Mouse (Mus musculus): ENCODE measurements around the gene Bfsp2. TPM values are rescaled to one million over a fixed set of nuclear protein-coding genes. Genes with fewer than 3 reads are reported as not detected.

The Bfsp2 gene
- polyA plus RNA-seq, 1 experiment, result 1.4 TPM

GRCm38 (mm10) chr9:103386573-103386972 lies 93.6 kb downstream of the Bfsp2 start:
- H3K4me3 ChIP-seq (ENCODE audit: control insufficient read depth, insufficient read depth, low read length), result no peak overlapping the region
- 96% methylated on average over 5 of the region's 5 CpGs for WGBS
- H3K27me3 ChIP-seq (ENCODE audit: control insufficient read depth, insufficient read depth, low read length), result no peaks in the 10 kb centered on the region
- no peak for DNase-seq
- peaks cover 20% of the 10 kb centered on the region for H3K4me1 ChIP-seq (replicated peaks; ENCODE audit: control insufficient read depth, insufficient read depth, low read length)
- H3K27ac ChIP-seq (ENCODE audit: control insufficient read depth, insufficient read depth, low read length), result no peak overlapping the region
- H3K36me3 ChIP-seq (ENCODE audit: control insufficient read depth, insufficient read depth, low read length), result no peaks in the 10 kb centered on the region
- TF ChIP-seq CTCF (IDR thresholded peaks at IDR 0.05; ENCODE audit: borderline replicate concordance, control insufficient read depth, extremely low read depth, insufficient read depth, low read length, poor library complexity), result no peak
- no peak for TF ChIP-seq POLR2A (IDR thresholded peaks at IDR 0.05; ENCODE audit: control insufficient read depth, extremely low read depth, insufficient read depth, low read length, poor library complexity)

- DNase-seq, result no peak
- no peak for TF ChIP-seq CTCF (IDR thresholded peaks at IDR 0.05; ENCODE audit: borderline replicate concordance, control insufficient read depth, extremely low read depth, insufficient read depth, low read length, poor library complexity)
- TF ChIP-seq POLR2A (IDR thresholded peaks at IDR 0.05; ENCODE audit: control insufficient read depth, extremely low read depth, insufficient read depth, low read length, poor library complexity), result no peak
- H3K4me3 ChIP-seq (ENCODE audit: control insufficient read depth, insufficient read depth, low read length), result no peak overlapping the region
- peaks cover 20% of the 10 kb centered on the region for H3K4me1 ChIP-seq (replicated peaks; ENCODE audit: control insufficient read depth, insufficient read depth, low read length)
- no peak overlapping the region for H3K27ac ChIP-seq (ENCODE audit: control insufficient read depth, insufficient read depth, low read length)
- no peaks in the 10 kb centered on the region for H3K27me3 ChIP-seq (ENCODE audit: control insufficient read depth, insufficient read depth, low read length)
- WGBS, result 78% methylated on average over 1 of the region's 1 CpGs
- H3K36me3 ChIP-seq (ENCODE audit: control insufficient read depth, insufficient read depth, low read length), result no peaks in the 10 kb centered on the region
Measured at GRCm38 (mm10) chr9:103385600-103385999, 94.6 kb downstream of the Bfsp2 start.

GRCm38 (mm10) chr9:103384141-103384796 lies 96.0 kb downstream of the Bfsp2 start:
- WGBS, result 17% methylated on average over 4 of the region's 4 CpGs
- DNase-seq, result peak; percentile 49
- H3K27me3 ChIP-seq (ENCODE audit: control insufficient read depth, insufficient read depth, low read length), result no peaks in the 10 kb centered on the region

GRCm38 (mm10) chr9:103383576-103383975 lies 96.6 kb downstream of the Bfsp2 start:
- 97% methylated on average over 1 of the region's 1 CpGs for WGBS
- H3K4me3 ChIP-seq (ENCODE audit: control insufficient read depth, insufficient read depth, low read length), result no peak overlapping the region
- DNase-seq, result no peak
- no peaks in the 10 kb centered on the region for H3K27me3 ChIP-seq (ENCODE audit: control insufficient read depth, insufficient read depth, low read length)
- TF ChIP-seq POLR2A (IDR thresholded peaks at IDR 0.05; ENCODE audit: control insufficient read depth, extremely low read depth, insufficient read depth, low read length, poor library complexity) (no peak), CTCF (IDR thresholded peaks at IDR 0.05; ENCODE audit: borderline replicate concordance, control insufficient read depth, extremely low read depth, insufficient read depth, low read length, poor library complexity) (no peak)
- peaks cover 20% of the 10 kb centered on the region for H3K4me1 ChIP-seq (replicated peaks; ENCODE audit: control insufficient read depth, insufficient read depth, low read length)
- H3K27ac ChIP-seq (ENCODE audit: control insufficient read depth, insufficient read depth, low read length), result no peak overlapping the region; the same call in 1 of the 2 replicates
- no peaks in the 10 kb centered on the region for H3K36me3 ChIP-seq (ENCODE audit: control insufficient read depth, insufficient read depth, low read length)

More at GRCm38 (mm10) chr9:103384141-103384796, 96.0 kb downstream of the Bfsp2 start:
- 0 out of 2 replicates have a peak overlapping the region, but pooled peaks have one; percentile 0 for H3K27ac ChIP-seq (ENCODE audit: control insufficient read depth, insufficient read depth, low read length)
- H3K4me3 ChIP-seq (ENCODE audit: control insufficient read depth, insufficient read depth, low read length), result no peak overlapping the region
- H3K36me3 ChIP-seq (ENCODE audit: control insufficient read depth, insufficient read depth, low read length), result no peaks in the 10 kb centered on the region
- no peak for TF ChIP-seq CTCF (IDR thresholded peaks at IDR 0.05; ENCODE audit: borderline replicate concordance, control insufficient read depth, extremely low read depth, insufficient read depth, low read length, poor library complexity)
- H3K4me1 ChIP-seq (replicated peaks; ENCODE audit: control insufficient read depth, insufficient read depth, low read length), result peaks cover 20% of the 10 kb centered on the region

GRCm38 (mm10) chr9:103382989-103383388 lies 97.2 kb downstream of the Bfsp2 start:
- no peak overlapping the region for H3K27ac ChIP-seq (ENCODE audit: control insufficient read depth, insufficient read depth, low read length)
- no peak overlapping the region for H3K4me3 ChIP-seq (ENCODE audit: control insufficient read depth, insufficient read depth, low read length)
- DNase-seq, result no peak
- H3K36me3 ChIP-seq (ENCODE audit: control insufficient read depth, insufficient read depth, low read length), result no peaks in the 10 kb centered on the region
- WGBS, result 46% methylated on average over 6 of the region's 6 CpGs
- H3K4me1 ChIP-seq (replicated peaks; ENCODE audit: control insufficient read depth, insufficient read depth, low read length), result peaks cover 20% of the 10 kb centered on the region
- no peaks in the 10 kb centered on the region for H3K27me3 ChIP-seq (ENCODE audit: control insufficient read depth, insufficient read depth, low read length)
- no peak for TF ChIP-seq POLR2A (IDR thresholded peaks at IDR 0.05; ENCODE audit: control insufficient read depth, extremely low read depth, insufficient read depth, low read length, poor library complexity)
- no peak for TF ChIP-seq CTCF (IDR thresholded peaks at IDR 0.05; ENCODE audit: borderline replicate concordance, control insufficient read depth, extremely low read depth, insufficient read depth, low read length, poor library complexity)

- 96% methylated on average over 4 of the region's 4 CpGs for WGBS
- DNase-seq, result no peak
- no peak overlapping the region for H3K27ac ChIP-seq (ENCODE audit: control insufficient read depth, insufficient read depth, low read length)
- H3K27me3 ChIP-seq (ENCODE audit: control insufficient read depth, insufficient read depth, low read length), result no peaks in the 10 kb centered on the region
- no peak for TF ChIP-seq CTCF (IDR thresholded peaks at IDR 0.05; ENCODE audit: borderline replicate concordance, control insufficient read depth, extremely low read depth, insufficient read depth, low read length, poor library complexity)
- peaks cover 24% of the 10 kb centered on the region for H3K4me1 ChIP-seq (replicated peaks; ENCODE audit: control insufficient read depth, insufficient read depth, low read length)
- no peaks in the 10 kb centered on the region for H3K36me3 ChIP-seq (ENCODE audit: control insufficient read depth, insufficient read depth, low read length)
- no peak overlapping the region for H3K4me3 ChIP-seq (ENCODE audit: control insufficient read depth, insufficient read depth, low read length)
Measured at GRCm38 (mm10) chr9:103380566-103380965, 99.7 kb downstream of the Bfsp2 start.

GRCm38 (mm10) chr9:103379199-103379598 lies 101.0 kb downstream of the Bfsp2 start:
- H3K4me1 ChIP-seq (replicated peaks; ENCODE audit: control insufficient read depth, insufficient read depth, low read length), result peaks cover 17% of the 10 kb centered on the region
- no peak overlapping the region for H3K4me3 ChIP-seq (ENCODE audit: control insufficient read depth, insufficient read depth, low read length)
- TF ChIP-seq POLR2A (IDR thresholded peaks at IDR 0.05; ENCODE audit: control insufficient read depth, extremely low read depth, insufficient read depth, low read length, poor library complexity) (no peak), CTCF (IDR thresholded peaks at IDR 0.05; ENCODE audit: borderline replicate concordance, control insufficient read depth, extremely low read depth, insufficient read depth, low read length, poor library complexity) (no peak)
- H3K27me3 ChIP-seq (ENCODE audit: control insufficient read depth, insufficient read depth, low read length), result no peaks in the 10 kb centered on the region
- H3K27ac ChIP-seq (ENCODE audit: control insufficient read depth, insufficient read depth, low read length), result no peak overlapping the region
- WGBS, result 94% methylated on average over 9 of the region's 9 CpGs
- DNase-seq, result no peak
- H3K36me3 ChIP-seq (ENCODE audit: control insufficient read depth, insufficient read depth, low read length), result no peaks in the 10 kb centered on the region
